Mouse (Mus musculus) cerebral cortex, adult 2 months (tissue): ENCODE results near the gene Slc35a5.

Source experiments
- WGBS: fragments of 180-500 bp; shearing (Covaris S2); methylation state at CpG from one replicate; pipeline ENCODE4 v1.1.7; 2018; 5-methylcytosine and 5-hydroxymethylcytosine counted together

The Slc35a5 gene

GRCm38 (mm10) chr16:45158522-45159388 is at the start of gene Slc35a5, which contains the start of gene Atg3:
Gene Slc35a5, minus strand, starts transcription at chr16:45158706.
Gene Atg3, plus strand, starts transcription at chr16:45158785.
- WGBS = 1% methylated on average over 64 of the region's 64 CpGs

DNA sequence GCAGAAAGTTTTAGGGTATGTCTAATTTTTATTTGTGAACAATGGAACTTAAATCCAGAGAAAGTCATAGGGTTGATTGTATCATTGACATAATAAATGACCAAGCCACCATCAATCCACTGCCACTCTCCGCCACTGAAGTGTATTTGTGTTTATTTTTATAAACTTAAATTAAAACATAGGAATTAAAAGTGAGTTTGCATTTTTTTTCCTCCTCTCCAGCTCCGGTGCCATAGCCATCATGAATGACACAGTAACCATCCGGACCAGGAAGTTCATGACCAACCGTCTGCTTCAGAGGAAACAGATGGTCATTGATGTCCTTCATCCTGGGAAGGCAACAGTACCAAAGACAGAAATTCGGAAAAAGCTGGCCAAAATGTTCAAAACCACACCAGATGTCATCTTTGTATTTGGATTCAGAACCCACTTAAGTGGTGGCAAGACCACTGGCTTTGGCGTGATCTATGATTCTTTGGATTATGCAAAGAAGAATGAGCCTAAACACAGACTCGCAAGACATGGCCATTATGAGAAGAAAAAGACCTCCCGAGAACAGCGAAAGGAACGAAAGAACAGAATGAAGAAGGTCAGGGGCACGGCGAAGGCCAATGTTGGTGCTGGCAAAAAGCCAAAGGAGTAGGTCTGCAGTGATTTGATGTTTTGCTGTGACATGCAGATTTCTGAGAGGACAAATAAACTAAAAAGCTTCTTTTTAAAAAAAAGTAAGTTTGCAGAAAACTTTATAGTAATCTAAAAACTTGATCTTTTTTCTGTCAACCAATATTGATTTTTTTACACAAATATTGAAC is 46.6 kb upstream of the Slc35a5 start:
- WGBS = 74% methylated on average over 12 of the region's 12 CpGs

- 62% methylated on average over 4 of the region's 4 CpGs for WGBS
Observed at GRCm38 (mm10) chr16:45204438-45204837, 45.9 kb upstream of the Slc35a5 start.

DNA sequence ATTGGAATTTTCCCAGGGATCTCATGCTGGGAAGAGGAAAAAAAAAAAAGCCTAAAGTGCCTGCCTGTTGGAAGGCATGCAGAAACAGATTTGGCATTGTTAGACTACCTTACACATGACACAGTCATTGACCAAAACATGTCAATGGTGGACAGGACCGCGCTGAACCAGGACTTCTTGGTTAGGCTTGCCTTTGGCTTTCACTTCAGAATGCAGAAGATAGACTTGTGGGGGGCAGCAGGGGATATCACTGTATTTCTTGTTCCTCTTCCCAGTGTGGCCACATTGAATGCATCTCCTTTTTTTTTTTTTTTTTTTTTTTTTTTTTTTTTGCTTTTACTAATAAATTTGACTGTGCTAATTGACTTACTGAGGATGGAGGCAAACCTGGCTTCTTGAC is 42.9 kb upstream of the Slc35a5 start:
- 83% methylated on average over 2 of the region's 2 CpGs for WGBS

DNA sequence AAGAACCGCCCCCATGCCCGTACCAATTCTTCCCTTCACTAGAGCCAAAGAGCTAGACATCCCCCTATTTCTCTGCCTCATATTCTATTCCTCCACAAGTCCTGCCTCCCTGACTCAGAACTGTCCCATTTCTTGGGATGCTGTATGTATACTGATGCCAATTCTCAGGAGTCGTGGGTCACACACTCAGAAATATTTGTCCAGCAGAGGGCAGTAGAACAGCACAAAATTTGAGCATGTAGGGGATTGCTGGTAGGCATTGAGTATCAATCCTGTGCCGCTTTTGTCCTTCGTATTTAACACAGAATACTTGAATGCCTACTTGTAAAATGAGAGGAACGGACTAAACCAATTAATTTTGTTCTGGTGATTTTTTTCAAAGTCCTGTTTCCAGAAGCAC is 38.3 kb upstream of the Slc35a5 start:
- WGBS = 24% methylated on average over 6 of the region's 6 CpGs

- 0% methylated on average over 1 of the region's 1 CpGs for WGBS
Observed at GRCm38 (mm10) chr16:45192613-45193012, 34.1 kb upstream of the Slc35a5 start.

DNA sequence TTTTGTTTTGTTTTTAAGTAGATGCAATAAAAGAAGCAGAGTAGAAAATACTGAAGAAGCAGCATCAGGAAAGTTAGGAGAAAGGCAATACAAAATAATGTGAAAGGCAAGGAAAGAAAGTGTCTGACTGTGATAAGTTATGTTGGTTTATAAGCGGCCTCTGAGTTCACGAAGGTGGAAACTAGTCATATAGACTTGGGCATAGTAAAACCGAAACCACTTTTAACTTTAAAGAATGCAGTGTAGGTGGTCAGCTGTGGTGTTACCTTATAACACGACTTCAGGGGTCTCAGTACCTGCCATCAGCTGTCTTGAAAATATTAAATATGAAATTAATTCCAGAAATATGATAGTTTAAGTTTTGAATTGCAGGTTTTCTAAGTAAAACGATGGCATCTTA is 23.3 kb upstream of the Slc35a5 start:
- WGBS = 92% methylated on average over 5 of the region's 5 CpGs

DNA sequence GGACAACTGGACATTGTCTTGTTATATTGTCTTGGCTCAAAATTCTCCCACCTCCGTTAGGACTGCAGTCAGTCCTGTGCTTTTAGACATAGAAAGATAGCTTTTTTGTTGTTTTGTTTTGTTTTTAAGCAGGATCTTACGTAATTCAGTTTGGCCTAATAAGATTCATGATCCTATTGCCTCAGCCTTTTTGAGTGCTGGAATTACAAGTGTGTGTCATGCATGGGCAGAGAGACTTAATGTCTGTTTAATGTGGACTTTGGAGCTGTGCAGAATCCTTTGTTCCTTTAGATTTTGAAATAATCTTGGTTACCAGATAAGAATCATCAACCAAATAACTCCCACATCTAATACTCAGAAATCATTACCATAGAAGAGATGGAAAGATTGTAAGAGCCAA is 20.0 kb upstream of the Slc35a5 start:
- 92% methylated on average over 2 of the region's 2 CpGs for WGBS

DNA sequence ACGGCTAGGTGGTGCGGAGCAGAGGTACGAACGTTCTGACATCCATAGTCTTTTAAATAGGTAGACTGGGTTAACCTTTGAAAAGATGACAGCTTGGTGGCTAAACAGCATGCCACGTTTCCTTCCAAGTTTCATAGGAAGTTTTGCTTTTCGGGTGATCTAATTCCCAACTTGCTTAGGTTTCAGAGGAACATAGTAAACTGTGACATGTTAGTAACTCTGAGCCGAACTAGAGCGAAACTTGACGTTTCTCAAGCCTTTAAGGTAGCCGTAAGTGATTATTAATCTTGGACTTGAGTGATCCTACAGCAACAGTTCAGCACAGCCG is 847 bp upstream of the Slc35a5 start:
- 1% methylated on average over 11 of the region's 11 CpGs for WGBS

- 1% methylated on average over 20 of the region's 20 CpGs for WGBS
Observed at GRCm38 (mm10) chr16:45158136-45158521, 377 bp downstream of the Slc35a5 start.

GRCm38 (mm10) chr16:45154741-45155250 is 3.7 kb downstream of the Slc35a5 start:
- 77% methylated on average over 3 of the region's 3 CpGs for WGBS

GRCm38 (mm10) chr16:45148488-45149082 is 9.9 kb downstream of the Slc35a5 start:
- 90% methylated on average over 10 of the region's 10 CpGs for WGBS

- WGBS = 93% methylated on average over 6 of the region's 6 CpGs
Observed at GRCm38 (mm10) chr16:45145119-45145518, 13.4 kb downstream of the Slc35a5 start.

GRCm38 (mm10) chr16:45142565-45142964 is 15.9 kb downstream of the Slc35a5 start:
- WGBS = 79% methylated on average over 5 of the region's 5 CpGs

- 95% methylated on average over 5 of the region's 5 CpGs for WGBS
Observed at GRCm38 (mm10) chr16:45141711-45142110, 16.8 kb downstream of the Slc35a5 start.

DNA sequence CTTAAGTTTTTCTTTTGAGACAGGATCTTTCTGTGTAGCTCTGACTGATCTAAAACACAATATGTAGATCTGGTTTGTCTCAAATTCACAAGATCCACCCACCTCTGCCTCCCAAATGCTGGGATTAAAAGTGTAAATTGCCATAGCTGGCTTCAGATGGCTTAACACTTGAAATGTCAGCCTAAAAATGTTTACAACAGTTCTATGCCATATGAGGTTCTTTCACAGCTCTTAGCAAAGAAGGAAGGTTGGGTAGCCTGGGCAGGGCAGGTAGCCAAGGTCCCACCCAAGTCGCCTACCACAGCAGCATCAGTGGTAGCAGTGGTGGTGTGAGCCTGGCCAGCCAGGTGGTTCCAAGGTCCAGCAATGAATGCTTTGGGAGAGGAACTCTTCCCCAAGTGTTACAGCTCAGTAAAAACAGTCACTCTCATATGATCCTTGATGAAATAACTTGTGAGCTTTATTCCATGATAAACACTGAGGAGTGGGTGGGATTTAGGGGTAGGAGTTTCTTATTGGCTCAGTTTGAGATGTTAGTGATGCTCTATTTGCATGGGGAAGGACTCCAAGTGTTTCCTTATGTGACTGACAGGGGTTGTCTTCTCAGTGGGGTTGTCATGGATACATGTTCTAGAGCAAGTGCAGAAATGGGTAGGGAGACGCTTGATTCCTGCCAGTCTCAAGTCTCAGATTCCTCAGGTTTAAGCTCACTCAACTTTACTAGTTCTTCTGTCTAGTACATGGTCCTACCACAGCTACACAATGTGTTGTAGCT is 30.4 kb downstream of the Slc35a5 start:
- 48% methylated on average over 2 of the region's 2 CpGs for WGBS

DNA sequence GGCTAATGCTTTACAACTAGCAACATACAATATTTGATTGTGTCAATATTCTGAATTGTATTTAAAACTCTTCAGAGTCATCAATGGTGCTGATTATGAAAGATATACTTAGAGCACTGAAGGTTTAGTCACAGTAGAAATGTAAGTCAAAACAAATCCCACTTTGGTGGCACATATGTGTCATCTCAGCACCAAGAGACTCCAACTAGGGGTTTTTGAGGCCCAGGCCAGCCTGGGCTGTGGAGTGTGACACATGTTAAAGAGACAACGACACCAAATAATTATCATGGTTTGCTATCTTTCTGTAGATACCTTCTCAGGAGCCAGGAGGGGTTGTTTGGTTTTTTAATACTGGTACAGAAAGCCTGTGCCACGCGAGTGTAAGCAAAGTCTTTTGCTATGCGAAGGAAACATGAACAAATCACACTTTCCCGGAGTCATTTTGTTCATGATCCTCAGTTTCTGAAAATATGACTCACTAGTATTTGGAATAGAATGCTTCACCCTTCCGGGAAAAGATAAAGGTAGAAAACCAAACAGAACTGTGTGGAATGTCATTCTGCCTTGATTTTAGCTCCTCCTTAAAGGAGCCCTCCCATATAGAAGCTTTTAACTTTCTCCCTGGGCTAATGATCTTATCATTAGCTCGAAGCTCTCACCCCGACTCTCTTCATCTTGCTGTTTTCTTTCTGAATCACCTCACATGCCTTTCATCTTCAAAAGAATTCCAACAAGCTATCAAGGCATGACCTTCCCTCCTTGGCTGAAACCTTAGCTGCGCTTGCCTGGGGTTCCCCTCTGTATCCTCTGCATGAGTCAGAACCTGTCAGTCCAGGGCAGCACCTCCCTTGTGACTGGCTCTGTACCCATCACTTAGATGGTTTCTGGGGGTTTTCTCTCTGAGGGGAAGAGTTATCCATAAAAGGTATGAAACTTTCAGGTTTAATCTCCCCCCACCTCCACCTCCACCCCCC is 34.0 kb downstream of the Slc35a5 start:
- WGBS = 63% methylated on average over 9 of the region's 9 CpGs

- WGBS = 33% methylated on average over 5 of the region's 5 CpGs
Observed at GRCm38 (mm10) chr16:45122571-45122970, 35.9 kb downstream of the Slc35a5 start.

GRCm38 (mm10) chr16:45120844-45121425 is 37.6 kb downstream of the Slc35a5 start:
- 49% methylated on average over 5 of the region's 5 CpGs for WGBS

GRCm38 (mm10) chr16:45118760-45119159 is 39.7 kb downstream of the Slc35a5 start:
- 84% methylated on average over 3 of the region's 3 CpGs for WGBS
